Mouse (Mus musculus) G1E-ER4 (cell line): ENCODE data around the gene Abl2. TPM values are rescaled to one million over a fixed set of nuclear protein-coding genes. Genes with fewer than 3 reads are reported as not detected.

Experiments used
- GATA1 ChIP-seq: IDR thresholded peaks from one replicate; pipeline ENCODE4 v1.8.0; 2012; ENCODE audit warnings: low read length, inconsistent platforms
- polyA plus RNA-seq: library from polyadenylated mRNA; stranded (reverse); fragments of >175 nt; gene quantifications from 2 replicates; pipeline ENCODE4 v1.2.3, GENCODE M21; 2012

Gene Abl2
- polyA plus RNA-seq, 1 experiment: 18.6 TPM

GRCm38 (mm10) chr1:156672720-156673475, 114.3 kb downstream of the Abl2 start:
- TF ChIP-seq GATA1: no peak

GRCm38 (mm10) chr1:156673476-156674194, 115.0 kb downstream of the Abl2 start:
- TF ChIP-seq GATA1: no peak

GRCm38 (mm10) chr1:156674195-156675000, 115.8 kb downstream of the Abl2 start, which contains the start of gene Tor3a:
Gene Tor3a, minus strand, starts transcription at chr1:156674356.
- TF ChIP-seq GATA1: no peak

DNA sequence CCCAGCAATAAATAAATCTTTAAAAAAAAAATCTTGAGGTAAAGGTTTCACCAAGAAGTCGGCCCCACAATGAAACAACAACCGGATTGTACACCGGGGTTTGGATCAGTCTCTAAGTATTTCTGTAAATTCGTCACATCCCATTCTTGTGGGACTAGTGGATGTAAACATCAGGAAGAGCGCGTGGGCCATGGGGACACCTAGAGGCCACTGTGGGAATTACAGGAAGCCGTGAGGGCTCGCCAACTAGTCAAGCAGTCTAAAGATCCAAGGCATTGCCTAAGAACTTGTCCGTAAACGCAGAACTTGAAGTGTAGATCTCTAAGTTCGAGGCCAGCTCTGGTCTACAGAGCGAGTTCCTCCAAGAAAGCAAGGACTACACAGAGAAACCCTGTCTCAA, 117.6 kb downstream of the Abl2 start:
- no peak for TF ChIP-seq GATA1

GRCm38 (mm10) chr1:156676596-156676995, 118.0 kb downstream of the Abl2 start:
- TF ChIP-seq GATA1: no peak

GRCm38 (mm10) chr1:156677230-156677629, 118.6 kb downstream of the Abl2 start:
- no peak for TF ChIP-seq GATA1

- TF ChIP-seq GATA1: no peak
These were observed 121.0 kb downstream of the Abl2 start for GRCm38 (mm10) chr1:156679599-156679998.

DNA sequence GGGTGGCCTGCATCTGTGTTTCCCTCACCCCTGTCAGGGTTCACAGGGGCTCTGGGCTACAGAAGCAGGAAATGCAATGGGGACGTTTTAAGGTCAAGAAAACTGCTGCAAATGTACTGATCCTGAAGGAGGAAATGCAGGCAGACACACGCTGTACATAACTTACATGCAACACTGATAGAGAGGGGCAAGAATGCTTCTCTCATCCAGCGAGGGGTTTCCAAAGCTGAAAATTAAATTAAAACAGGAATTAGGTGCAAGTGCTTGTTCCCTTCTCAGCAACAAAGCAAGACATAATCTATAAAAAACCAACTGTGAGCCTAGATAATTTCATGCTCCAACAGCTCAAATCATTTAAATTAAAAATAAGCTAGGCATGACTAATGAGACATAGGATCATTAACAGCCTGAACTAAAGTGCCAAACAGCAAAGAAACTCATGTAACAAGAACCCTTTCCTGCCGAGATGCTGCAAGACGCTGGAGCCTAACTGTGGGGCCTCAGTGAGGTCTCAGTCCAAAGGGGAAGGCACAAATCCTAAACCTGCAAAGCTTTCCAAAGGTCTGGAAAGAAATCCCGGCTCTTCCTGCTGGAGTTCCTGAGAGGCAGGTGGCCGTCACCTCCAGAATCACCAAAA, 127.6 kb downstream of the Abl2 start:
- no peak for TF ChIP-seq GATA1

Other genes with a start within 250 kb of the Abl2 start
- gene Nphs2, start 248.1 kb upstream of the Abl2 start, polyA plus RNA-seq: not detected in 2 replicates
- gene Gm2000, start 192.7 kb upstream of the Abl2 start, polyA plus RNA-seq: 111 and 1,956 TPM in 2 replicates
- gene Axdnd1, start 137.6 kb upstream of the Abl2 start, polyA plus RNA-seq: not detected in 2 replicates
- gene Soat1, start 84.5 kb upstream of the Abl2 start, polyA plus RNA-seq: 0.03 TPM in 1 of 2 replicates, not detected in the other
- 0.36 and 1.6 TPM in 2 replicates for gene Gm10031, start 34.8 kb upstream of the Abl2 start, polyA plus RNA-seq
- 1.8 and 2.4 TPM in 2 replicates for gene Tor3a, start 115.6 kb downstream of the Abl2 start, polyA plus RNA-seq
- 10.1 and 11.7 TPM in 2 replicates for gene Fam20b, start 160.3 kb downstream of the Abl2 start, polyA plus RNA-seq